Comparison of ENCODE assay signal across 28 mouse cellular contexts in genomic region chr1:192515373-192515772, GRCm38 (mm10).
DNase-seq lines count a peak whose midpoint lies in the region; ATAC-seq and TF ChIP-seq lines count a peak whose summit lies in the region.
"Had no signal": no experiment of that assay in that cellular context is flagged by ENCODE, and none has a peak within 500 bp of the region (broad histone marks: within the 10 kb centered on the region; RNA-seq: fewer than 3 reads in every experiment).

No protein-coding gene starts in this region.

- no peak overlapping the region for H3K27ac ChIP-seq in intestine, embryonic 16.5 days (ENCODE audit: low read length)
- no peak overlapping the region for H3K27ac ChIP-seq in intestine, embryonic 15.5 days
- H3K27ac ChIP-seq in intestine, postnatal 0 days (ENCODE audit: low read depth, low read length), result peak overlapping the region; percentile 21; the same call in 1 of the 2 replicates
- H3K27ac ChIP-seq: embryonic facial prominence, embryonic 13.5 days; embryonic facial prominence, embryonic 15.5 days; forebrain, embryonic 10.5 days; forebrain, embryonic 12.5 days had no signal

- H3K36me3 ChIP-seq in intestine, embryonic 16.5 days (ENCODE audit: control insufficient read depth, insufficient read depth, low read length), result no peaks in the 10 kb centered on the region
- H3K36me3 ChIP-seq in intestine, embryonic 15.5 days, result no peaks in the 10 kb centered on the region
- H3K36me3 ChIP-seq in intestine, postnatal 0 days (ENCODE audit: control insufficient read depth, insufficient read depth), result no peaks in the 10 kb centered on the region
- H3K36me3 ChIP-seq: embryonic facial prominence, embryonic 13.5 days; embryonic facial prominence, embryonic 15.5 days; forebrain, embryonic 10.5 days; forebrain, embryonic 12.5 days; G1E had no signal

- H3K9ac ChIP-seq in intestine, embryonic 16.5 days (ENCODE audit: low read depth, low read length), result no peak overlapping the region
- H3K9ac ChIP-seq in intestine, embryonic 15.5 days, result no peak overlapping the region
- H3K9ac ChIP-seq in intestine, postnatal 0 days (ENCODE audit: low read depth, low read length), result no peak overlapping the region
- H3K9ac ChIP-seq: embryonic facial prominence, embryonic 13.5 days; embryonic facial prominence, embryonic 15.5 days; forebrain, embryonic 12.5 days had no signal

- TF ChIP-seq CTCF in intestine, postnatal 0 days (IDR thresholded peaks at IDR 0.05; ENCODE audit: low read depth), result no peak

- H3K9me3 ChIP-seq in intestine, embryonic 16.5 days (ENCODE audit: control insufficient read depth, low read length), result no peaks in the 10 kb centered on the region
- H3K9me3 ChIP-seq in intestine, embryonic 15.5 days, result no peaks in the 10 kb centered on the region
- no peaks in the 10 kb centered on the region for H3K9me3 ChIP-seq in intestine, postnatal 0 days (ENCODE audit: control insufficient read depth)
- H3K9me3 ChIP-seq: embryonic facial prominence, embryonic 13.5 days; embryonic facial prominence, embryonic 15.5 days; forebrain, embryonic 10.5 days; forebrain, embryonic 12.5 days had no signal

- H3K27me3 ChIP-seq in intestine, embryonic 16.5 days (replicated peaks; ENCODE audit: control insufficient read depth, insufficient read depth, low read length), result no peaks in the 10 kb centered on the region
- H3K27me3 ChIP-seq in intestine, embryonic 15.5 days (replicated peaks), result no peaks in the 10 kb centered on the region
- H3K27me3 ChIP-seq in intestine, postnatal 0 days (replicated peaks; ENCODE audit: control insufficient read depth, insufficient read depth, low read length), result no peaks in the 10 kb centered on the region
- H3K27me3 ChIP-seq: embryonic facial prominence, embryonic 13.5 days; embryonic facial prominence, embryonic 15.5 days; forebrain, embryonic 12.5 days; Patski had no signal

- H3K4me2 ChIP-seq in intestine, embryonic 16.5 days (ENCODE audit: low read depth, low read length), result no peak overlapping the region
- H3K4me2 ChIP-seq in intestine, embryonic 15.5 days (replicated peaks), result no peak overlapping the region
- H3K4me2 ChIP-seq in intestine, postnatal 0 days (replicated peaks; ENCODE audit: low read depth), result no peak overlapping the region
- H3K4me2 ChIP-seq: embryonic facial prominence, embryonic 13.5 days; embryonic facial prominence, embryonic 15.5 days; forebrain, embryonic 12.5 days had no signal

- WGBS in intestine, embryonic 16.5 days, result 78% methylated on average over 3 of the region's 3 CpGs
- 80% methylated on average over 3 of the region's 3 CpGs for WGBS in intestine, embryonic 15.5 days
- 56% methylated on average over 3 of the region's 3 CpGs for WGBS in intestine, postnatal 0 days

- H3K4me1 ChIP-seq in intestine, embryonic 16.5 days (ENCODE audit: control insufficient read depth, insufficient read depth, low read length), result no peaks in the 10 kb centered on the region
- H3K4me1 ChIP-seq in intestine, embryonic 15.5 days (replicated peaks), result no peaks in the 10 kb centered on the region
- no peaks in the 10 kb centered on the region for H3K4me1 ChIP-seq in intestine, postnatal 0 days (replicated peaks; ENCODE audit: control insufficient read depth, insufficient read depth, low read length)
- H3K4me1 ChIP-seq: embryonic facial prominence, embryonic 13.5 days; embryonic facial prominence, embryonic 15.5 days had no signal

- peak; percentile 51 for DNase-seq in R1 (ENCODE audit: low read depth, low spot score)
- DNase-seq in yolk sac, embryonic 10.5 days (ENCODE audit: low spot score), result no peak
- DNase-seq in spleen, postnatal 14 days (ENCODE audit: low spot score in 2 of 2), result no peak
- no peak for DNase-seq in cerebellum, postnatal 14 days
- DNase-seq: adrenal gland, adult 8-10 months; adrenal gland, postnatal 14 days; adrenal gland, postnatal 36 days; B cell, adult 2 months; cerebellum, adult 11-12 months; cerebellum, adult 2 months; cerebellum, adult 9-10 months; cerebellum, postnatal 10 days; cerebellum, postnatal 36 days; embryo, embryonic 11 days had no signal

- no peak overlapping the region for H3K4me3 ChIP-seq in intestine, embryonic 16.5 days (ENCODE audit: low read length)
- no peak overlapping the region for H3K4me3 ChIP-seq in intestine, embryonic 15.5 days (replicated peaks)
- H3K4me3 ChIP-seq in intestine, postnatal 0 days (ENCODE audit: low read depth, low read length), result no peak overlapping the region
- H3K4me3 ChIP-seq: embryonic facial prominence, embryonic 13.5 days; embryonic facial prominence, embryonic 15.5 days; erythroblast, embryonic 14.5 days; forebrain, embryonic 10.5 days; forebrain, embryonic 12.5 days had no signal

- ATAC-seq in intestine, embryonic 16.5 days, result peak; percentile 45; the same call in 1 of the 2 replicates
- ATAC-seq in intestine, embryonic 15.5 days, result no peak
- peak; percentile 63 for ATAC-seq in intestine, postnatal 0 days
- ATAC-seq: activated CD4-positive, CD25-positive, alpha-beta regulatory T cell, adult 4 months; CD4-positive, CD25-positive, alpha-beta regulatory T cell, adult 4 months; forebrain, embryonic 14.5 days; forebrain, embryonic 16.5 days; Patski had no signal
